Mouse (Mus musculus) ES-Bruce4 (cell line): ENCODE results near the gene Cpa2.

Source experiments
- CTCF ChIP-seq: IDR thresholded peaks from one replicate; pipeline ENCODE4 v1.8.1; 2011; ENCODE audit warnings: low read depth, low read length
- EP300 ChIP-seq: IDR thresholded peaks from 2 replicates; pipeline ENCODE4 v1.6.1; 2011; ENCODE audit warnings: low read depth, low read length; ENCODE audit not compliant: insufficient read depth

DNA sequence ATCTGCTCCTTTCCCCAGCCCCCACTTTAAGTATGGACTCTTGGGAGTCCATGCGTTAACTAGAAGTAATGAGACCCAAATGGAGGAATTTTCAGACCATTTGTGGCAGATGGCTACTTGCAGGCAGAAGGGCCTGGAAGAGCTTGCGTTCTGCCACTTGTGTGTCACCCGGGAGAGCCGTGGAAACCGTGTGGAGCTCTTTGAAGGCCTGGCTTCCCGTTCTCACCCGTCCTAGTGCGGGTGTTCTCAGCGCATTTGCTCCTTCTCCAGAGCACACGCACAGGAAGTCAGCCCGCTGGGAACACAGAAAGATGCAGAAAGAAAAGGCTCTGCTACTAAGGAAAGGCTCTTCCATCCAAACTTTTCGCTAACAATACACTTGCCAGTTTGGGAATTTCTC, 1.7 kb downstream of the Cpa2 start:
- TF ChIP-seq CTCF (no peak), EP300 (no peak)
